Mouse (Mus musculus) stomach, embryonic 15.5 days (tissue): ENCODE measurements around the gene Secisbp2l. TPM values are rescaled to one million over a fixed set of nuclear protein-coding genes. Genes with fewer than 3 reads are reported as not detected.

Experiments
- ATAC-seq: fragments of 200-750 bp; cut with Nextera tagmentation; 2 replicates; pipeline ENCODE4 v1.8.0; 2017; ENCODE audit warnings: low read depth, moderate number of reproducible peaks, moderate TSS enrichment; ENCODE audit not compliant: insufficient read depth, low FRiP score
- H3K27ac ChIP-seq: fragments of 300-500 bp; sonication (generic); 2 replicates; pipeline ENCODE4 v1.5.1; 2015; ENCODE audit warnings: mild to moderate bottlenecking, inconsistent platforms
- H3K27me3 ChIP-seq: fragments of 300-500 bp; sonication (generic); replicated peaks from 2 replicates; pipeline ENCODE4 v1.6.1; 2015; ENCODE audit warnings: inconsistent platforms
- H3K36me3 ChIP-seq: fragments of 300-500 bp; sonication (generic); 2 replicates; pipeline ENCODE4 v1.6.1; 2015; ENCODE audit warnings: inconsistent platforms
- H3K4me1 ChIP-seq: fragments of 300-500 bp; sonication (generic); 2 replicates; pipeline ENCODE4 v1.6.1; 2015; ENCODE audit warnings: inconsistent platforms
- H3K4me2 ChIP-seq: fragments of 300-500 bp; sonication (generic); 2 replicates; pipeline ENCODE4 v1.6.1; 2015; ENCODE audit warnings: mild to moderate bottlenecking, inconsistent platforms
- H3K4me3 ChIP-seq: fragments of 300-500 bp; sonication (generic); replicated peaks from 2 replicates; pipeline ENCODE4 v1.5.1; 2015; ENCODE audit warnings: inconsistent platforms
- H3K9ac ChIP-seq: fragments of 300-500 bp; sonication (generic); 2 replicates; pipeline ENCODE4 v1.6.1; 2015; ENCODE audit warnings: inconsistent platforms
- H3K9me3 ChIP-seq: fragments of 300-500 bp; sonication (generic); 2 replicates; pipeline ENCODE4 v1.6.1; 2016; ENCODE audit warnings: inconsistent platforms
- WGBS: fragments of 180-500 bp; shearing (Covaris S2); methylation state at CpG from one replicate; pipeline ENCODE4 v1.1.7; 2015; 5-methylcytosine and 5-hydroxymethylcytosine counted together
- polyA plus RNA-seq: library from polyadenylated mRNA; unstranded; fragments of >200 nt; fragmentation: Nextera tagmentation; extraction: Ambion mirVana; gene quantifications from 2 replicates; pipeline ENCODE4 v1.2.1, GENCODE M21; 2015

The Secisbp2l gene
- polyA plus RNA-seq, 1 experiment from 2014 or later, result 14.7 TPM

DNA sequence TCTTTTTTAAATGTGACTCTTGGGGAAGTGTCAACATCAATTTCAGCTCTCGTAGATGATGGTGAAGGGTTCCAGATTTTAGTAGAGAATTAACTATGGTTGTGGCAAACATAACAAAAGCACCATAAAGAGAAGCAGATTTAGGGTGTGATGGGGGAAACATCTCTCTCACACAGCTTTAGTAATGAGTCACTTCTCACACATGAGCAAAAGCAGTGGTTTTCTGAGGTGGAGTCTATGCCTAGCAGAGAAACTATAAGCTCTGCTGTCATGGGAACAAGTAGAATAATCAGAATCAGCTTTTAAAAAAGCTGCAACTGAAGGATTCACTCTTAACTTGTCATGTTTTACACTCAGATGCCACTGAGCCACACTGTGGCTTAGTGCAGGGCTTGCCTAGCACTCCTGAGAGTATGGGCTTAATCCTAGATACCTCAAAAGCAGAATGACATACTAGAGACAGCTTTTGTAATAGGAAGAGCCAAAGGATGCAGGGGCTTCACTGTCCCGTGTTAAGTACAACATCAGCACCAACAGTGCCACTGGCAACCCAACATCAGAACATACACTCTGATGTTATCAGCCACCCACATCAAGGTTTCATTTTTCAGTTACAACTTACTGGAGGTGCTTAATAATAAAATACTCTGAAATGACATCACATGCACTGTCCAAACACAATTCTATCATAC is 47.2 kb downstream of the Secisbp2l start:
- Histone ChIP-seq H3K4me2 (no peak overlapping the region), H3K27ac (no peak overlapping the region), H3K27me3 (no peaks in the 10 kb centered on the region), H3K4me3 (no peak overlapping the region), H3K9ac (no peak overlapping the region), H3K9me3 (no peaks in the 10 kb centered on the region), H3K4me1 (peaks cover 6% of the 10 kb centered on the region; the same call in 1 of the 2 replicates), H3K36me3 (no peaks in the 10 kb centered on the region; the same call in 1 of the 2 replicates)
- ATAC-seq, result no peak
- WGBS, result 63% methylated on average over 2 of the region's 2 CpGs

DNA sequence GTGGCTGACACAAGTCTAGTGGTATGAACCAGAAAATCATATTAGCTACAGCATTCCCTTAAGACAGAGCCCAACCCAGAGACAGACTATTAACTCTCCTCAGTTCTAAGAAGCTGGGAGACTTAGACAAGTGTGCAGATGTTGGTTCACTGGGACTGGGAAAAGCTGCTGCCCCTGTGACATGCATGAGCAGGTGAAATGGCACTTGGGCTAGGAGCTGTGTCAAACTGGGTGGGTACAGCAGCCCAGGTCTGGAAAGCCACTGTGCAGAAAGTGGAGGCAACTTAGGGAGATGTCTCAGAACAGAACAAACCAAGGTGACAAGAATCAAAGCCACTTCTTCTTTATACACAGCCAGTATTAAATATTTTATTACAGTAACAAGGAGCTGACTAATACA is 47.9 kb downstream of the Secisbp2l start:
- no peak overlapping the region for H3K9ac ChIP-seq
- no peaks in the 10 kb centered on the region for H3K9me3 ChIP-seq
- H3K4me3 ChIP-seq, result no peak overlapping the region
- no peaks in the 10 kb centered on the region for H3K27me3 ChIP-seq
- no peak for ATAC-seq
- H3K27ac ChIP-seq, result no peak overlapping the region
- H3K4me1 ChIP-seq, result peaks cover 6% of the 10 kb centered on the region; the same call in 1 of the 2 replicates
- no peaks in the 10 kb centered on the region for H3K36me3 ChIP-seq
- H3K4me2 ChIP-seq, result no peak overlapping the region

DNA sequence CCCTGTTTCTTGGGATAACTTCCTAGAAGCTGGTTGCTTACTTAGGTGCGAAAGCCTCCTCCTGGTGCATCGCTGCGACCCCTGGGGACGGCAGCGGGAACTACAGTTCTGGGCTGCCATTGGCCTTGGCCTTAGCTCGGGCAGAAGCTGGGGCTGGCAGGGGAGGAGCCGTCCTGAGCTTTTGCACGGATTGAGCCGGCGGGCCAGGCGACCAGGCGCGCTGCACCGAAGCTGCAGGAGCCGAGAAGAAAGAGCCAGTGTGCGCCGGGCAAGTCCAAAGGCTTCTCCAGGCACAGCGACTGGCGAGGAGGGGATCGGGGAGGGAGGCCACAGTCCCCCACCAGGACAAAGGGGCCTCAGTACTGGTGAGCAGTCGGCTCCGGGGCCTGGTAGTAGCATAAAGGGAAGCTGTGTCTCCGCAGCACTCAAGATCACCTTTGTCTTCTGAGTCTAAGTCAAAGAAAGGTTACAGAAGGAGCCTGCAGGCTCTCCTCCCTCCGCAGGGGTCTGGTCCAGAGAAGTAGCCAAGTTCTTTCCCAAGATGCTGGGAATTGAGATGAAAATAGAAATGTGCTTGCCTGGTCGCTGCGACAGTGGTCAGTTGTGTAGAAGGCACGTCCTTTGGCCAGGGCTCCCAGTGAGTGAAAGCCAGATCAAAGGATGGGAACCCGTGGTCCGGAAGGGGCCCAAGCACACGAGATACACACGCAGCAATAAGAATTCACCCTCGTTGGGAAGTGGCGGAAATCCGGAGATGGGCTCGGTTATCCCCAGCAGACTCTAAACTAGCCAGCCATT is 50.7 kb downstream of the Secisbp2l start:
- ATAC-seq, result peak; percentile 93
- H3K4me3 ChIP-seq, result peak overlapping the region; percentile 47
- peak overlapping the region; percentile 33; the same call in 1 of the 2 replicates for H3K9ac ChIP-seq
- H3K9me3 ChIP-seq, result no peaks in the 10 kb centered on the region
- H3K4me1 ChIP-seq, result peaks cover 6% of the 10 kb centered on the region; the same call in 1 of the 2 replicates
- H3K36me3 ChIP-seq, result no peaks in the 10 kb centered on the region
- H3K27me3 ChIP-seq, result no peaks in the 10 kb centered on the region
- H3K4me2 ChIP-seq, result peak overlapping the region; percentile 88
- WGBS, result 8% methylated on average over 35 of the region's 35 CpGs
- H3K27ac ChIP-seq, result peak overlapping the region; percentile 18; the same call in 1 of the 2 replicates

DNA sequence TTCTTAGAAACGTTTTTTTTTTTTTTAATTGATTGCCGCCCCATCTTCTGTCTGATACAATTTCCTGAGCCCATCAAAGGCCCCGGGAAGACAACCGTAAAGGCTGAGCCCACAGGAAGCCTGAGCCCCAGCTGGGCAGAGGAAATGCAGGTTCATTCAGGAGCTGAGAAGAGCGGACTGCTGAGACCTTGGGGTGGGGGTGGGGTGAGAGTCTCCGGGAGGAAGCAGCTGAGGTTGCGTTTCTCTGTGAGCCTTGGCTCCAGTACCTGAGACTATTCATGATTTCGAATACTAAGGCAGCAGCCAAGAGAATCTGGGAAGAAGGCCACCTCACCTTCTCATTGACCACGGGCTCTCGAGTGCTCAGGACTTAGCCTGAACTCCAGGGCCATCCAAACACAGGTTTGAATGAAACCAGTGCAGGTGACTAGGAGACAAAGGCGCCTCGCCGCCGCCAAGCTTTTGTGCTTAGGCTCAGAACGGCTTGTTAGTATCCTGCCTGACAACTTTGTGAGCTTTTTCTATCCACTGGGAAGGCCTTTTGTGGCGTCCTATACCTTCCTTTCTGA is 58.0 kb downstream of the Secisbp2l start:
- no peaks in the 10 kb centered on the region for H3K36me3 ChIP-seq

DNA sequence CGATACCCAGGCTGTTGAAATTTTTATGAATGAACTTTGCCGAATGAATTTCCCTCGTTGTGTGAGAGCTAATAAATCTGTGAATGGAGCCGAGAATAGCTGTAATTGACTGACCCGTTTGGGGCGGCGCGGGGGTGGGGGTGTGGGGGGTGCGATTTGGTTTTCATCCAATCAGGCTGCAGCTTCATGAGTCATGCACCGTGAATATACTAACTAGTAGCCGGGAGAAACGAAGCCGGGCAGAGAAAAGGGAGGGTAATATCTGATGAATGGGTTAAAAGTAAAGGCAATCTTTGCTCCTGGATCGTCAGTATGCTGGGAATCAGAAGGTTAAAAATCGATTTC is 58.6 kb downstream of the Secisbp2l start, which contains the start of gene Shc4:
Gene Shc4 (minus strand): TSS at position 63 of the 345 bp plus-strand sequence.
- H3K27me3 ChIP-seq, result peaks cover 23% of the 10 kb centered on the region
- ATAC-seq, result peak; percentile 68
- H3K9me3 ChIP-seq, result no peaks in the 10 kb centered on the region
- H3K4me1 ChIP-seq, result peaks cover 13% of the 10 kb centered on the region
- H3K27ac ChIP-seq, result no peak within 1 kb of the TSS
- under 1% methylated on average over 15 of the region's 15 CpGs for WGBS
- H3K4me3 ChIP-seq, result peak within 1 kb of the TSS; percentile 47
- peak within 1 kb of the TSS; percentile 41; the same call in 1 of the 2 replicates for H3K9ac ChIP-seq
- H3K4me2 ChIP-seq, result peak within 1 kb of the TSS; percentile 98
- no peaks in the 10 kb centered on the region for H3K36me3 ChIP-seq

More for the DNA sequence above, 58.0 kb downstream of the Secisbp2l start:
- Histone ChIP-seq H3K9me3 (no peaks in the 10 kb centered on the region), H3K4me2 (peak overlapping the region; percentile 98), H3K4me1 (peaks cover 13% of the 10 kb centered on the region), H3K27ac (no peak overlapping the region), H3K9ac (no peak overlapping the region), H3K27me3 (peaks cover 23% of the 10 kb centered on the region), H3K4me3 (peak overlapping the region; percentile 47)
- 3% methylated on average over 16 of the region's 16 CpGs for WGBS
- 0 out of 2 replicates have a peak, but pooled peaks have one; percentile 24 for ATAC-seq

DNA sequence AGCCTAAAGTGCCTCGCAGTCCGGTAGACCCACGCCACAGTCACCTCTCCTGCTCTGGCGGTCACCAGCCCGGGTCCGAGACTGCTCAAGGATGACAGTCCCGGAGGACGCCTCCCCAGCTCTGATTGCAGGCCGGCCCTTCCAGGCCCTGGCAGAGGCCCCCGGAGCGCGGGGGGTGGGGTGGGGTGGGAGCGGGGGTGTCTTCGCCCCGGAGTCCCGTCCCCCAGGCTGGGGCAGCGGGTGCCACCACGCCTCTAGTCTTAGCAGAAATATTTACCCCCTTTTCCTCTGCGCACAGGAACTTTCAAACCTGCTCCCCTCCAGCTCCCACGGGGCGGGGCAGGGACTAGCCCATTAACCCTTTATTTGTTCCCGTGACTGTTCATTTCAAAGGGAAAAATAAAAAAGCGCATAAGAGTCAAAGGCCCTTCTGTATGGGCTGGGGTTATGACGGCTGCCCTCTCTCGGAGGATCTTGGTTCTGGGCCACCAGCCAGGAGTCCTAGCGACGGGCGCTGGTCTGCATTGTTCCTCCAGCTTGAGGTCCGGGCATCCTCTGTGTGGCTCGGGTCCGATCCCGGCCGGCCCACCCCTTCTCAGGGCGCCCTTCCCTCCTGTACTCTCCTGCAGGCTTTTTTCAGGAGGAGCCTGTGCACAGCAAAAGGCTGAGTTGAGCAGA is 59.1 kb downstream of the Secisbp2l start:
- Histone ChIP-seq H3K36me3 (no peaks in the 10 kb centered on the region), H3K27ac (no peak overlapping the region), H3K27me3 (peaks cover 23% of the 10 kb centered on the region), H3K9ac (peak overlapping the region; percentile 41; the same call in 1 of the 2 replicates), H3K4me3 (peak overlapping the region; percentile 47), H3K4me1 (peaks cover 13% of the 10 kb centered on the region), H3K4me2 (peak overlapping the region; percentile 98), H3K9me3 (no peaks in the 10 kb centered on the region)
- ATAC-seq, result peak; percentile 65
- WGBS, result under 1% methylated on average over 34 of the region's 34 CpGs

DNA sequence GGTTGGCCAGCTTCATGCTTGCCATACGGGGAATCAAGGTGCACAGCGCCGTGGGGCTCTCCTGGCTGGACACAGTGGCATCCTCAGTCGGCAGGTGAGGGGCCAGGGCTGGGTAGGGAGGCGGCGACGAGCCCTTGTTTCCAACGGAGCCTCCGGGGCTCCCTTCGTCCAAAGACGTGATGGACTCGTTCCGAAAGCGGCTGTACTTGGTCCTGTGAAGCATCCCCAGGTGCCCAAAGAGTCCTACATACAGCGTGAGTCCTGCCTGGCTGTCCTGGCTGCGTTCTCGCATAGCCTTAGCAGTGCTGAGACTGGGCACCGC is 59.6 kb downstream of the Secisbp2l start:
- no peak overlapping the region for H3K27ac ChIP-seq
- peaks cover 13% of the 10 kb centered on the region for H3K4me1 ChIP-seq
- H3K9me3 ChIP-seq, result no peaks in the 10 kb centered on the region
- ATAC-seq, result peak; percentile 5; the same call in 1 of the 2 replicates
- peak overlapping the region; percentile 98 for H3K4me2 ChIP-seq
- peaks cover 23% of the 10 kb centered on the region for H3K27me3 ChIP-seq
- WGBS, result 2% methylated on average over 18 of the region's 18 CpGs
- no peaks in the 10 kb centered on the region for H3K36me3 ChIP-seq
- peak overlapping the region; percentile 47 for H3K4me3 ChIP-seq
- peak overlapping the region; percentile 41; the same call in 1 of the 2 replicates for H3K9ac ChIP-seq

DNA sequence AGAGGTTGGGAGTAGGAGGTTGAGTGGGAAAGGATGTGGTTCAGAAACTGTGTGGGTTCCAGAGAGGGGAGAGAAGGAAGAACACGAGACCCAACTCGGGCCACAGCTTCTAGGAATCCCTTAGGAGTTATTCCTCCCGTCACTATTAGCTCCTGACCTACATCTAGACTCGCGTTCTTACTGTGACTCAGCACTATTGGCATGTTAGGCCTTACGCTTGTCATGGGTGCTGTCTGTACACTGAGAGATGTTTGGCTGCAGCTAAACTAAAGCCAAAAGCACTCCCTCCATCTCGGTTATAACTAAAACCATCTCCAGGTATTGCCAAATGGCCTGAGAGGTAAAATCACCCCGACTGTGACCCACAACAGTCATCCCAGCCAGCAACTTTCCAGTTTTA is 66.1 kb downstream of the Secisbp2l start:
- Histone ChIP-seq H3K27me3 (peaks cover 6% of the 10 kb centered on the region; the same call in 1 of the 2 replicates), H3K9ac (no peak overlapping the region), H3K4me1 (no peaks in the 10 kb centered on the region), H3K27ac (no peak overlapping the region), H3K9me3 (no peaks in the 10 kb centered on the region), H3K36me3 (no peaks in the 10 kb centered on the region), H3K4me2 (no peak overlapping the region), H3K4me3 (no peak overlapping the region)
- WGBS, result 81% methylated on average over 8 of the region's 8 CpGs
- no peak for ATAC-seq

DNA sequence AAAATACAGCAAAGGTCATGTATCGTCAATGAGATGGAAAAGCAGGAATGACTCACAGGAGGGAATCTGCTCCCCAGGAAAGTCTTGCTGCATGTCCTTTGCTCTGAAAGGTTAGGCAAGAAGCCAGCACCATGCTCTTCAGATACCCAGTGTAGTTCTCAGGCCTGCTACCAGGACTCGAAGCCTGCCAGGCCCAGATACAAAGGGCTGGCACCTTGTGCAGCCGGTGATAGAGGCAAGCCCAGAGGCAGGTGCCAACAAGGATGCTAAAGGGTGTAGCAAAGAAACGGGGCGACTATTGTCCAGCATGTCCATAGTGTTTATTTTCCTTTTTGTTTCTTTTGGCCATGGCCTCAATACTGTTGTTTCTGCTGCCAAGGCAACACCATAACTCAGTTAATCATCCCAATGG is 76.2 kb downstream of the Secisbp2l start:
- no peaks in the 10 kb centered on the region for H3K4me1 ChIP-seq
- no peaks in the 10 kb centered on the region for H3K36me3 ChIP-seq
- no peak for ATAC-seq
- no peaks in the 10 kb centered on the region for H3K27me3 ChIP-seq
- H3K27ac ChIP-seq, result no peak overlapping the region
- no peak overlapping the region for H3K9ac ChIP-seq
- H3K4me2 ChIP-seq, result no peak overlapping the region
- H3K9me3 ChIP-seq, result no peaks in the 10 kb centered on the region
- H3K4me3 ChIP-seq, result no peak overlapping the region
- 71% methylated on average over 5 of the region's 5 CpGs for WGBS

DNA sequence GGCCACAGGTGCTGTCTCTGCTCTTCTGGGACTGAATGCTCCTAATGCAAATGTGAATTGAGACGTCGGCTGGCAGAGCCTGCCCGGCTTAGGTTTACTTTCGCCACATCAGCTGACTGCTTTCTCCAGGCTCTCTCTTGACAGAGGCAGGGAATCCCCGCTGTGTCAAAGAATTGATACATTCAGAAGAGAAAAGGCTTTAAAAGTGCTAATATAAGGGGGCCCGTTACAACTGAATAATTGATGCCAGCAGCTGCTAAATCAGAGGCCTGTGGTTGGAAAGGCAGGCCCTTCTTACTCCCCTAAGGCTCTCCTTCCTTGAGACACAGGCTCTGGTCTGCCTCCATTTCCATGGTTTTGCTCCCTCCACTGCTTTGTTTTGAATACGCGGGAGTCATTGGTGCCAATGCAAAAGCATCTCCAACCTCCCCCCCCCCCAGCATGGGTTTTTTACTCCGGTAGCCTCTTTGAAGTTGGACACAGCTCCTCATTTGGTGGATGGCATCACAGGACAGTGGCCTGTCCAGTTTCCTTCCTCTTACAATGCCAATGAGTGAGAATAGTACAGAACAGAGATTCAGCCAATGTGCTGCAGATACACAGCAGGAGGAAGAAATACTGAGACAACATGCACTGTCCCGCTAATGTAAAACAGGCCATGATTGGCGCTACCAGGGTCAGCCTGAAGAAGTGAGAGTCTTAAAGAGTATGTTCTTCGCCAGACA is 77.6 kb downstream of the Secisbp2l start:
- Histone ChIP-seq H3K27ac (no peak overlapping the region), H3K27me3 (no peaks in the 10 kb centered on the region), H3K4me3 (no peak overlapping the region), H3K4me2 (no peak overlapping the region), H3K9me3 (no peaks in the 10 kb centered on the region), H3K4me1 (no peaks in the 10 kb centered on the region), H3K36me3 (no peaks in the 10 kb centered on the region), H3K9ac (no peak overlapping the region)
- no peak for ATAC-seq
- 67% methylated on average over 12 of the region's 12 CpGs for WGBS

DNA sequence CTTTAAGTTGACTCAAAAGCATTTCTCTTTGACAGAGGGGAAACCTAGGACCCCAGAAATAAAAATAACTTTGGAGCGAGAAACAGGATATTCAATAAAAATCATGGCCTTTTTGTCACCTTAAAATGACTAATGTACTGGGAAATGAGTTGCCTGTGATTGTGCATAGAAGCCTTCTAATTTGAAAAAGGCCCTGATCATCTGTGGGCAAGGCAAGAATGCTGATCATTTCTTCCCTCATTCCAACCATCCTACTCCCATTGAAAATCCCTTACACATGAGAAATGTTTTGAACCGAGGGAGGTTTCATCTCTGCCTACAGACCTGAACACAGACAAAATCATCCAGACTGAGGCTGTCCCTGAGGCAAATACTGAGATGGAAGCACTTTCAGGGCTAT is 79.8 kb downstream of the Secisbp2l start:
- H3K27me3 ChIP-seq, result no peaks in the 10 kb centered on the region
- WGBS, result 73% methylated on average over 2 of the region's 2 CpGs
- H3K4me3 ChIP-seq, result no peak overlapping the region
- no peaks in the 10 kb centered on the region for H3K36me3 ChIP-seq
- H3K4me1 ChIP-seq, result no peaks in the 10 kb centered on the region
- H3K4me2 ChIP-seq, result no peak overlapping the region
- H3K27ac ChIP-seq, result no peak overlapping the region
- no peak for ATAC-seq
- no peaks in the 10 kb centered on the region for H3K9me3 ChIP-seq
- H3K9ac ChIP-seq, result no peak overlapping the region
